In the genomic region with DNA sequence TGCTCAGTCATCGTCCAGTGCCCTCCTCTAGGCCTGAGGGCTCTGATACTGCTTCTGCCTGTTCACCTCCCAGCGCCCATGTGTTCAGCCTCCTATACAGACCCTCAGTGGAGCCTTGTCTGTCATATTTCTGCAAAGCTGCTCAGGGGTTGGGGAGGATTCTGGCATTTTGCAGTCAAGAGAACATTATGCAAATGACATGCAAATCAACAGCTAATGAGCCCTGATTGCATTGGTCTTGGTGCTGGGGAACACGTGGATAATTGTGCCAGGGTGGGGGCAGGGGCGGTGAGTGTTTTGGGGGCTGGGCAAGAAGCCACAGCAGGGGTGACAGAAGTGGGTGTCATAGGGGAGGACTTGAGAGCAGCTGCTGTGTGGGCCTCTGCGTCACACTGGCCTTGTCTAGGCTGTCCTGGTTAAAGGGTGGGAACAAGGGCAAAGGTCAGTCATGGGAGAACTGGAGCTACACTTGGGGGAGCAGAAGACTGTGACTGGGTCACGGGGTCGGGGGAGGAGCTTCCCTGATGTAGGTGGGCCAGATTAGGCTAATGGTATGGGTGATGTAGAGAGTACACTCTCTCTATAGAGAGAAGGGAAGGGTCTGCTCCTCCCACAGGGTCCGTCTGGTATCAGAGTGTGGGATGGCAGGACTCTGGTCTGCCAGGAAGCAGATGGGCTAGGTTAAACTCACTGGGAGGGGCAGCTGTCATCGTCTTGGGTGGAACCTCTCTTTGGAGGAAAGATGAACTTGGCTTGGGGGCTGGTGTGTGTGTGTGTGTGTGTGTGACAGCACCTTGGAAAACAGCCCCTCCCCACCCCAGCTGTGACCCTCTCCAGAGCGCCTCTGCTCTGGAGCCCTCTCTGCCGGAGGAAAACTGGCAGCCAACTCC, we compare ENCODE assay signal across 11 mouse cellular contexts. TPM values are rescaled to one million over a fixed set of nuclear protein-coding genes. Genes with fewer than 3 reads are reported as not detected.
DNase-seq lines count a peak whose midpoint lies in the region; ATAC-seq lines count a peak whose summit lies in the region.
"Had no signal": no experiment of that assay in that cellular context is flagged by ENCODE, and none has a peak within 500 bp of the region (broad histone marks: within the 10 kb centered on the region; RNA-seq: fewer than 3 reads in every experiment).

No protein-coding gene starts in this region.

- H3K4me2 ChIP-seq in forebrain, embryonic 15.5 days (replicated peaks), result 0 out of 2 replicates have a peak overlapping the region, but pooled peaks have one; percentile 13
- H3K4me2 ChIP-seq in midbrain, embryonic 13.5 days (replicated peaks), result no peak overlapping the region
- H3K4me2 ChIP-seq: heart, embryonic 13.5 days; limb, embryonic 13.5 days had no signal

- H3K9ac ChIP-seq in forebrain, embryonic 15.5 days (replicated peaks), result 0 out of 2 replicates have a peak overlapping the region, but pooled peaks have one; percentile 17
- no peak overlapping the region for H3K9ac ChIP-seq in midbrain, embryonic 13.5 days (replicated peaks)
- H3K9ac ChIP-seq: heart, embryonic 13.5 days; limb, embryonic 13.5 days had no signal

- peak overlapping the region; percentile 93 for H3K27ac ChIP-seq in forebrain, embryonic 15.5 days (replicated peaks)
- H3K27ac ChIP-seq in midbrain, embryonic 13.5 days, result peak overlapping the region; percentile 74
- H3K27ac ChIP-seq: heart, embryonic 13.5 days; limb, embryonic 13.5 days had no signal

- H3K36me3 ChIP-seq in forebrain, embryonic 15.5 days, result no peaks in the 10 kb centered on the region
- no peaks in the 10 kb centered on the region for H3K36me3 ChIP-seq in midbrain, embryonic 13.5 days
- H3K36me3 ChIP-seq: heart, embryonic 13.5 days; limb, embryonic 13.5 days had no signal

- peaks cover 46% of the 10 kb centered on the region for H3K4me1 ChIP-seq in forebrain, embryonic 15.5 days
- H3K4me1 ChIP-seq in midbrain, embryonic 13.5 days (replicated peaks), result peaks cover 28% of the 10 kb centered on the region

- DNase-seq in layer of hippocampus, postnatal 10 days (ENCODE audit: low spot score in 2 of 2), result peak; percentile 46 to 66
- DNase-seq in layer of hippocampus, adult 8-10 months (ENCODE audit: low spot score in 2 of 2), result no peak
- peak; percentile 73 for DNase-seq in brain, adult 2 months (ENCODE audit: low read depth, low spot score)
- no peak for DNase-seq in testis, postnatal 14 days (ENCODE audit: low spot score)
- no peak for DNase-seq in ovary, adult 18-20 months (ENCODE audit: low spot score)

- H3K27me3 ChIP-seq in forebrain, embryonic 15.5 days, result no peaks in the 10 kb centered on the region
- peaks cover 13% of the 10 kb centered on the region; the same call in 1 of the 2 replicates for H3K27me3 ChIP-seq in midbrain, embryonic 13.5 days

- H3K4me3 ChIP-seq in forebrain, embryonic 15.5 days, result no peak overlapping the region
- H3K4me3 ChIP-seq in midbrain, embryonic 13.5 days (replicated peaks), result no peak overlapping the region
- H3K4me3 ChIP-seq: heart, embryonic 13.5 days; limb, embryonic 13.5 days had no signal

- peak; percentile 85 for ATAC-seq in forebrain, embryonic 15.5 days (replicated peaks)
- ATAC-seq in midbrain, embryonic 13.5 days, result peak; percentile 72
- no peak for ATAC-seq in activated CD4-positive, CD25-positive, alpha-beta regulatory T cell, adult 4 months

- H3K9me3 ChIP-seq in forebrain, embryonic 15.5 days, result no peaks in the 10 kb centered on the region
- no peaks in the 10 kb centered on the region for H3K9me3 ChIP-seq in midbrain, embryonic 13.5 days
- H3K9me3 ChIP-seq: heart, embryonic 13.5 days; limb, embryonic 13.5 days had no signal

- 18% methylated on average over 11 of the region's 11 CpGs for WGBS in forebrain, embryonic 15.5 days
- 40% methylated on average over 11 of the region's 11 CpGs for WGBS in midbrain, embryonic 13.5 days

RNA-seq across cellular contexts. Expression of a gene that starts 23.9 kb away (rescaled TPM):
- total RNA-seq in layer of hippocampus, postnatal 10 days (2021), result 100 to 1,000 TPM; 180 to 190 TPM
- total RNA-seq in layer of hippocampus, adult 8-10 months (2022), result 100 to 1,000 TPM; 308 to 331 (median 324) TPM
- polyA plus RNA-seq in forebrain, embryonic 15.5 days (2015; fragmentation: Nextera tagmentation; extraction: Ambion mirVana), result 31.9 and 32.1 TPM in 2 replicates
- polyA plus RNA-seq in midbrain, embryonic 13.5 days (2015; fragmentation: Nextera tagmentation; extraction: Ambion mirVana), result 19.9 and 23.6 TPM in 2 replicates
- 10 to 100 TPM; 26.9 to 41.1 TPM for polyA plus RNA-seq in activated CD4-positive, CD25-positive, alpha-beta regulatory T cell, adult 4 months (2017; shearing (Covaris generic))

RNA-seq across cellular contexts. Expression of a gene that starts 42.7 kb away (rescaled TPM):
- 100 to 1,000 TPM; 516 to 558 TPM for total RNA-seq in layer of hippocampus, postnatal 10 days (2021)
- total RNA-seq in layer of hippocampus, adult 8-10 months (2022), result 100 to 1,000 TPM; 403 to 610 (median 491) TPM
- 578 and 580 TPM in 2 replicates for polyA plus RNA-seq in forebrain, embryonic 15.5 days (2015; fragmentation: Nextera tagmentation; extraction: Ambion mirVana)
- polyA plus RNA-seq in midbrain, embryonic 13.5 days (2015; fragmentation: Nextera tagmentation; extraction: Ambion mirVana), result 570 and 610 TPM in 2 replicates
- 1,000 to 10,000 TPM; 1,853 to 2,245 TPM for polyA plus RNA-seq in activated CD4-positive, CD25-positive, alpha-beta regulatory T cell, adult 4 months (2017; shearing (Covaris generic))

RNA-seq across cellular contexts. Expression of a gene that starts 44.1 kb away (rescaled TPM):
- 1 to 10 TPM in 1 of 2 experiments, not detected in 1; 2.1 TPM for total RNA-seq in layer of hippocampus, postnatal 10 days (2021)
- 1 to 10 TPM in 1 of 4 experiments, not detected in 3; 1.6 TPM for total RNA-seq in layer of hippocampus, adult 8-10 months (2022)
- not detected in 2 replicates for polyA plus RNA-seq in forebrain, embryonic 15.5 days (2015; fragmentation: Nextera tagmentation; extraction: Ambion mirVana)
- polyA plus RNA-seq in midbrain, embryonic 13.5 days (2015; fragmentation: Nextera tagmentation; extraction: Ambion mirVana), result not detected in 2 replicates
- not detected for polyA plus RNA-seq in activated CD4-positive, CD25-positive, alpha-beta regulatory T cell, adult 4 months (2017; shearing (Covaris generic))
- polyA plus RNA-seq: heart, embryonic 13.5 days; limb, embryonic 13.5 days; small intestine, adult 2 months had no signal

RNA-seq across cellular contexts. Expression of a gene that starts 49.6 kb away (rescaled TPM):
- total RNA-seq in layer of hippocampus, postnatal 10 days (2021), result 1 to 10 TPM; 1.1 to 1.3 TPM
- under 1 TPM in 3 of 4 experiments, not detected in 1; 0.25 to 0.63 (median 0.31) TPM for total RNA-seq in layer of hippocampus, adult 8-10 months (2022)
- polyA plus RNA-seq in forebrain, embryonic 15.5 days (2015; fragmentation: Nextera tagmentation; extraction: Ambion mirVana), result 0.49 and 0.51 TPM in 2 replicates
- 0.90 and 1.3 TPM in 2 replicates for polyA plus RNA-seq in midbrain, embryonic 13.5 days (2015; fragmentation: Nextera tagmentation; extraction: Ambion mirVana)
- polyA plus RNA-seq in activated CD4-positive, CD25-positive, alpha-beta regulatory T cell, adult 4 months (2017; shearing (Covaris generic)), result under 1 TPM in 1 of 2 experiments, not detected in 1; 0.50 TPM

RNA-seq across cellular contexts. Expression of a gene that starts 55.9 kb away (rescaled TPM):
- 100 to 1,000 TPM; 473 to 520 TPM for total RNA-seq in layer of hippocampus, postnatal 10 days (2021)
- total RNA-seq in layer of hippocampus, adult 8-10 months (2022), result 100 to 1,000 TPM; 470 to 533 (median 501) TPM
- 273 and 295 TPM in 2 replicates for polyA plus RNA-seq in forebrain, embryonic 15.5 days (2015; fragmentation: Nextera tagmentation; extraction: Ambion mirVana)
- 223 and 227 TPM in 2 replicates for polyA plus RNA-seq in midbrain, embryonic 13.5 days (2015; fragmentation: Nextera tagmentation; extraction: Ambion mirVana)
- polyA plus RNA-seq in activated CD4-positive, CD25-positive, alpha-beta regulatory T cell, adult 4 months (2017; shearing (Covaris generic)), result 10 to 100 TPM; 34.7 to 38.1 TPM

Comparison
In these comparisons a context has a peak if more than half of its experiments do, and no peak if none do; other contexts are left out.
1. DNase-seq: peak in layer of hippocampus, postnatal 10 days (2 of 2) and brain, adult 2 months (single experiment); none in layer of hippocampus, adult 8-10 months (0 of 2), testis, postnatal 14 days (single experiment) and ovary, adult 18-20 months (single experiment).